Mouse (Mus musculus) limb, embryonic 12.5 days (tissue): ENCODE measurements at regions not wholly inside any gene's neighbourhood (a gene's known extent, or its start where the extent isn't known, plus 50 kb on each side); places are given as distances from the start of the nearest gene placed in this dataset.

Source experiments
- ATAC-seq: fragments of 200-750 bp; cut with Nextera tagmentation; 2 replicates; pipeline ENCODE4 v1.8.0; 2017; ENCODE audit warnings: low read depth, moderate TSS enrichment; ENCODE audit not compliant: insufficient number of reproducible peaks, insufficient read depth, low FRiP score, low TSS enrichment
- H3K27ac ChIP-seq: fragments of 300-500 bp; sonication (generic); 2 replicates; pipeline ENCODE4 v1.5.1; 2016; ENCODE audit warnings: mild to moderate bottlenecking, moderate library complexity
- H3K27me3 ChIP-seq: fragments of 300-500 bp; sonication (generic); 2 replicates; pipeline ENCODE4 v1.6.1; 2016; ENCODE audit warnings: mild to moderate bottlenecking, moderate library complexity
- H3K36me3 ChIP-seq: fragments of 300-500 bp; sonication (generic); 2 replicates; pipeline ENCODE4 v1.6.1; 2016; ENCODE audit warnings: mild to moderate bottlenecking, moderate library complexity
- H3K4me1 ChIP-seq: fragments of 300-500 bp; sonication (generic); replicated peaks from 2 replicates; pipeline ENCODE4 v1.6.1; 2016
- H3K4me2 ChIP-seq: fragments of 300-500 bp; sonication (generic); 2 replicates; pipeline ENCODE4 v1.6.1; 2016; ENCODE audit warnings: mild to moderate bottlenecking, moderate library complexity
- H3K4me3 ChIP-seq: fragments of 300-500 bp; sonication (generic); replicated peaks from 2 replicates; pipeline ENCODE4 v1.5.1; 2016; ENCODE audit warnings: mild to moderate bottlenecking
- H3K9ac ChIP-seq: fragments of 300-500 bp; sonication (generic); replicated peaks from 2 replicates; pipeline ENCODE4 v1.6.1; 2016; ENCODE audit warnings: mild to moderate bottlenecking, moderate library complexity
- H3K9me3 ChIP-seq: fragments of 300-500 bp; sonication (generic); 2 replicates; pipeline ENCODE4 v1.6.1; 2016; ENCODE audit warnings: mild to moderate bottlenecking, moderate library complexity
- WGBS: fragments of 180-500 bp; shearing (Covaris S2); methylation state at CpG from one replicate; pipeline ENCODE4 v1.1.7; 2016; 5-methylcytosine and 5-hydroxymethylcytosine counted together

GRCm38 (mm10) chr2:124747627-124748026 lies 320.3 kb upstream of the Slc24a5 start:
- no peak overlapping the region for H3K4me2 ChIP-seq
- ATAC-seq: no peak

GRCm38 (mm10) chr2:124751832-124752231 lies 316.1 kb upstream of the Slc24a5 start:
- no peaks in the 10 kb centered on the region for H3K4me1 ChIP-seq
- WGBS: 79% methylated on average over 4 of the region's 4 CpGs
- H3K9ac ChIP-seq: no peak overlapping the region
- ATAC-seq: no peak
- no peaks in the 10 kb centered on the region for H3K27me3 ChIP-seq
- H3K9me3 ChIP-seq: 0 out of 2 replicates have a peak, but pooled peaks cover 4% of the 10 kb centered on the region
- H3K36me3 ChIP-seq: no peaks in the 10 kb centered on the region
- no peak overlapping the region for H3K4me3 ChIP-seq
- H3K4me2 ChIP-seq: no peak overlapping the region
- H3K27ac ChIP-seq: no peak overlapping the region

More at GRCm38 (mm10) chr2:124747627-124748026, 320.3 kb upstream of the Slc24a5 start:
- Histone ChIP-seq H3K27ac (no peak overlapping the region), H3K4me3 (no peak overlapping the region), H3K9ac (no peak overlapping the region), H3K36me3 (no peaks in the 10 kb centered on the region), H3K9me3 (0 out of 2 replicates have a peak, but pooled peaks cover 4% of the 10 kb centered on the region), H3K27me3 (no peaks in the 10 kb centered on the region), H3K4me1 (no peaks in the 10 kb centered on the region)
- WGBS: 78% methylated on average over 4 of the region's 4 CpGs

GRCm38 (mm10) chr2:124753717-124754116 lies 314.2 kb upstream of the Slc24a5 start:
- Histone ChIP-seq H3K4me1 (no peaks in the 10 kb centered on the region), H3K4me2 (no peak overlapping the region), H3K9me3 (0 out of 2 replicates have a peak, but pooled peaks cover 4% of the 10 kb centered on the region), H3K9ac (no peak overlapping the region), H3K4me3 (no peak overlapping the region), H3K36me3 (no peaks in the 10 kb centered on the region), H3K27ac (no peak overlapping the region), H3K27me3 (no peaks in the 10 kb centered on the region)
- 77% methylated on average over 5 of the region's 5 CpGs for WGBS
- no peak for ATAC-seq

- no peaks in the 10 kb centered on the region for H3K4me1 ChIP-seq
- H3K9me3 ChIP-seq: 0 out of 2 replicates have a peak, but pooled peaks cover 4% of the 10 kb centered on the region
- H3K9ac ChIP-seq: no peak overlapping the region
- H3K27ac ChIP-seq: no peak overlapping the region
- no peaks in the 10 kb centered on the region for H3K27me3 ChIP-seq
- no peaks in the 10 kb centered on the region for H3K36me3 ChIP-seq
- no peak overlapping the region for H3K4me2 ChIP-seq
- H3K4me3 ChIP-seq: no peak overlapping the region
- no peak for ATAC-seq
- 95% methylated on average over 4 of the region's 4 CpGs for WGBS
Observed at GRCm38 (mm10) chr2:124755244-124755643, 312.7 kb upstream of the Slc24a5 start.

GRCm38 (mm10) chr2:124758992-124759391 lies 308.9 kb upstream of the Slc24a5 start:
- H3K4me2 ChIP-seq: no peak overlapping the region
- H3K27me3 ChIP-seq: no peaks in the 10 kb centered on the region
- ATAC-seq: no peak
- no peak overlapping the region for H3K27ac ChIP-seq
- no peak overlapping the region for H3K4me3 ChIP-seq
- no peaks in the 10 kb centered on the region for H3K9me3 ChIP-seq
- H3K4me1 ChIP-seq: no peaks in the 10 kb centered on the region
- no peak overlapping the region for H3K9ac ChIP-seq
- 90% methylated on average over 2 of the region's 2 CpGs for WGBS
- H3K36me3 ChIP-seq: no peaks in the 10 kb centered on the region

- H3K27ac ChIP-seq: no peak overlapping the region
- no peaks in the 10 kb centered on the region for H3K4me1 ChIP-seq
- H3K27me3 ChIP-seq: no peaks in the 10 kb centered on the region
- no peak overlapping the region for H3K4me3 ChIP-seq
- H3K4me2 ChIP-seq: no peak overlapping the region
- no peaks in the 10 kb centered on the region for H3K36me3 ChIP-seq
- no peak for ATAC-seq
- H3K9me3 ChIP-seq: no peaks in the 10 kb centered on the region
- no peak overlapping the region for H3K9ac ChIP-seq
- WGBS: 58% methylated on average over 7 of the region's 7 CpGs
Observed at GRCm38 (mm10) chr2:124763650-124764049, 304.3 kb upstream of the Slc24a5 start.

GRCm38 (mm10) chr2:124764186-124764910 lies 303.6 kb upstream of the Slc24a5 start:
- H3K4me2 ChIP-seq: no peak overlapping the region
- H3K4me3 ChIP-seq: no peak overlapping the region
- WGBS: 62% methylated on average over 10 of the region's 10 CpGs
- no peak overlapping the region for H3K9ac ChIP-seq
- no peaks in the 10 kb centered on the region for H3K36me3 ChIP-seq
- ATAC-seq: no peak
- no peak overlapping the region for H3K27ac ChIP-seq
- no peaks in the 10 kb centered on the region for H3K27me3 ChIP-seq
- H3K9me3 ChIP-seq: no peaks in the 10 kb centered on the region
- no peaks in the 10 kb centered on the region for H3K4me1 ChIP-seq

GRCm38 (mm10) chr2:124769267-124769967 lies 298.5 kb upstream of the Slc24a5 start:
- H3K4me1 ChIP-seq: 0 out of 2 replicates have a peak, but pooled peaks cover 6% of the 10 kb centered on the region
- no peak overlapping the region for H3K27ac ChIP-seq
- 91% methylated on average over 6 of the region's 6 CpGs for WGBS
- ATAC-seq: no peak
- no peak overlapping the region for H3K4me2 ChIP-seq
- H3K9ac ChIP-seq: no peak overlapping the region
- H3K4me3 ChIP-seq: no peak overlapping the region
- no peaks in the 10 kb centered on the region for H3K9me3 ChIP-seq
- H3K27me3 ChIP-seq: no peaks in the 10 kb centered on the region
- H3K36me3 ChIP-seq: no peaks in the 10 kb centered on the region

- Histone ChIP-seq H3K9me3 (no peaks in the 10 kb centered on the region), H3K4me2 (no peak overlapping the region)
- WGBS: 81% methylated on average over 2 of the region's 2 CpGs
Observed at GRCm38 (mm10) chr2:124770028-124770427, 297.9 kb upstream of the Slc24a5 start.

GRCm38 (mm10) chr2:124772055-124772708 lies 295.7 kb upstream of the Slc24a5 start:
- Histone ChIP-seq H3K4me3 (no peak overlapping the region), H3K36me3 (no peaks in the 10 kb centered on the region), H3K9me3 (no peaks in the 10 kb centered on the region), H3K4me1 (0 out of 2 replicates have a peak, but pooled peaks cover 6% of the 10 kb centered on the region), H3K4me2 (no peak overlapping the region), H3K9ac (no peak overlapping the region), H3K27ac (no peak overlapping the region), H3K27me3 (no peaks in the 10 kb centered on the region)
- WGBS: 61% methylated on average over 11 of the region's 11 CpGs
- ATAC-seq: no peak

More at GRCm38 (mm10) chr2:124770028-124770427, 297.9 kb upstream of the Slc24a5 start:
- Histone ChIP-seq H3K4me3 (no peak overlapping the region), H3K27ac (no peak overlapping the region), H3K36me3 (no peaks in the 10 kb centered on the region), H3K27me3 (no peaks in the 10 kb centered on the region), H3K9ac (no peak overlapping the region), H3K4me1 (0 out of 2 replicates have a peak, but pooled peaks cover 6% of the 10 kb centered on the region)
- no peak for ATAC-seq

GRCm38 (mm10) chr2:124775737-124776136 lies 292.2 kb upstream of the Slc24a5 start:
- H3K9ac ChIP-seq: no peak overlapping the region
- no peaks in the 10 kb centered on the region for H3K9me3 ChIP-seq
- H3K27me3 ChIP-seq: no peaks in the 10 kb centered on the region
- no peaks in the 10 kb centered on the region for H3K36me3 ChIP-seq
- no peak overlapping the region for H3K4me3 ChIP-seq
- WGBS: 64% methylated on average over 3 of the region's 3 CpGs
- H3K4me2 ChIP-seq: no peak overlapping the region
- H3K27ac ChIP-seq: no peak overlapping the region
- ATAC-seq: no peak
- H3K4me1 ChIP-seq: peaks cover 12% of the 10 kb centered on the region; the same call in 1 of the 2 replicates
